Mouse (Mus musculus): ENCODE results near the gene Yipf6.

- TF ChIP-seq CTCF (IDR thresholded peaks at IDR 0.05; ENCODE audit: borderline replicate concordance, insufficient read depth, low read depth, low read length) = no peak
- no peak for TF ChIP-seq POLR2A (IDR thresholded peaks at IDR 0.05; ENCODE audit: borderline replicate concordance, insufficient read depth, low read length)
These were observed 27.2 kb upstream of the Yipf6 start for GRCm38 (mm10) chrX:98908910-98909309.

All from cerebellum, adult 2 months (tissue).